Mouse (Mus musculus) myocyte (in vitro differentiated cells): Measurements from ENCODE around the gene Tob1. TPM values are rescaled to one million over a fixed set of nuclear protein-coding genes. Genes with fewer than 3 reads are reported as not detected.
A peak's percentile ranks its signal among the peaks of the same experiment; 100 is the strongest.

Experiments
- H3K27me3 ChIP-seq: one replicate; pipeline ENCODE4 v1.6.1; 2011; ENCODE audit not compliant: control insufficient read depth, insufficient read depth, insufficient read length
- H3K36me3 ChIP-seq: one replicate; pipeline ENCODE4 v1.6.1; 2011; ENCODE audit not compliant: control insufficient read depth, insufficient read depth
- H3K4me2 ChIP-seq: one replicate; pipeline ENCODE4 v1.6.1; 2011; ENCODE audit warnings: low read depth, control low read depth
- H3K4me3 ChIP-seq: one replicate; pipeline ENCODE4 v1.5.1; 2011; ENCODE audit warnings: mild to moderate bottlenecking, control low read depth, moderate library complexity
- H3K79me2 ChIP-seq: one replicate; pipeline ENCODE4 v1.6.1; 2011; ENCODE audit not compliant: control insufficient read depth, insufficient read depth
- H3ac ChIP-seq: one replicate; pipeline ENCODE4 v1.6.1; 2011; ENCODE audit not compliant: control insufficient read depth, insufficient read length
- CEBPB ChIP-seq: IDR thresholded peaks from 2 replicates; pipeline ENCODE4 v1.6.1; 2011; ENCODE audit warnings: mild to moderate bottlenecking, moderate library complexity; ENCODE audit not compliant: poor library complexity, insufficient read depth, severe bottlenecking
- E2F4 ChIP-seq: IDR thresholded peaks from one replicate; pipeline ENCODE4 v1.6.1; 2011; ENCODE audit warnings: mild to moderate bottlenecking, control low read depth, moderate library complexity; ENCODE audit not compliant: insufficient read depth
- MAX ChIP-seq: IDR thresholded peaks from one replicate; pipeline ENCODE4 v1.6.1; 2011; ENCODE audit warnings: low read depth, mild to moderate bottlenecking, control low read depth
- MYOD1 ChIP-seq, 3 experiments: IDR thresholded peaks; one replicate each; pipeline ENCODE4 v1.6.1; 2011; ENCODE audit warnings: control low read depth in 2 of 3, low read depth in 2 of 3, mild to moderate bottlenecking in 2 of 3, moderate library complexity in 1 of 3; ENCODE audit not compliant: insufficient read length in 2 of 3, control insufficient read depth in 1 of 3
- MYOG ChIP-seq, 3 experiments: IDR thresholded peaks; one replicate each; pipeline ENCODE4 v1.6.1; 2011; ENCODE audit warnings: control low read depth in 2 of 3, low read depth in 2 of 3, mild to moderate bottlenecking in 2 of 3; ENCODE audit not compliant: insufficient read length in 2 of 3, control insufficient read depth in 1 of 3, insufficient read depth in 1 of 3
- POLR2A ChIP-seq: IDR thresholded peaks from one replicate; pipeline ENCODE4 v1.6.1; 2011; ENCODE audit warnings: low read depth, mild to moderate bottlenecking, control low read depth, moderate library complexity; ENCODE audit not compliant: insufficient read length
- POLR2AphosphoS2 ChIP-seq: IDR thresholded peaks from one replicate; pipeline ENCODE4 v1.6.1; 2011; ENCODE audit warnings: low read depth, control low read depth; ENCODE audit not compliant: insufficient read length
- REST ChIP-seq: IDR thresholded peaks from one replicate; pipeline ENCODE4 v1.6.1; 2011; ENCODE audit warnings: mild to moderate bottlenecking, control low read depth, moderate library complexity; ENCODE audit not compliant: insufficient read depth, insufficient read length
- SRF ChIP-seq: IDR thresholded peaks from one replicate; pipeline ENCODE4 v1.6.1; 2011; ENCODE audit warnings: low read depth; ENCODE audit not compliant: control insufficient read depth, insufficient read length
- TCF12 ChIP-seq: IDR thresholded peaks from one replicate; pipeline ENCODE4 v1.6.1; 2011; ENCODE audit warnings: mild to moderate bottlenecking, control low read depth; ENCODE audit not compliant: poor library complexity, insufficient read depth, severe bottlenecking
- TCF3 ChIP-seq: IDR thresholded peaks from one replicate; pipeline ENCODE4 v1.6.1; 2011; ENCODE audit warnings: low read depth, control low read depth; ENCODE audit not compliant: insufficient read length
- USF1 ChIP-seq: IDR thresholded peaks from one replicate; pipeline ENCODE4 v1.6.1; 2011; ENCODE audit warnings: low read depth, mild to moderate bottlenecking, control low read depth, moderate library complexity
- polyA plus RNA-seq: library from polyadenylated mRNA; unstranded; fragments of >200 nt; fragmentation: generic; extraction: Trizol; gene quantifications from one replicate; pipeline ENCODE4 v1.2.1, GENCODE M21; 2012; ENCODE audit warnings: missing spikeins

The Tob1 gene
- polyA plus RNA-seq, 1 experiment: 32.8 TPM

- no peak for TF ChIP-seq TCF3
- no peak for TF ChIP-seq REST
- no peak for TF ChIP-seq SRF
- no peak for TF ChIP-seq POLR2A
- no peak for TF ChIP-seq POLR2AphosphoS2
- TF ChIP-seq TCF12: no peak
- no peak for TF ChIP-seq MYOG (IDR thresholded peaks at IDR 0.05; ENCODE audit: control insufficient read depth in 1 of 3, insufficient read depth in 1 of 3, insufficient read length in 2 of 3, low read depth in 2 of 3)
- TF ChIP-seq E2F4: no peak
- TF ChIP-seq MAX: no peak
- no peak for TF ChIP-seq MYOD1 (IDR thresholded peaks at IDR 0.05; ENCODE audit: control insufficient read depth in 1 of 3, insufficient read length in 2 of 3, low read depth in 2 of 3)
- no peak for TF ChIP-seq USF1
- no peak for TF ChIP-seq CEBPB
- Histone ChIP-seq H3ac (no peak overlapping the region), H3K27me3 (no peaks in the 10 kb centered on the region), H3K4me3 (no peak overlapping the region), H3K79me2 (no peaks in the 10 kb centered on the region), H3K36me3 (no peaks in the 10 kb centered on the region), H3K4me2 (peak overlapping the region; percentile 61)
Measured at GRCm38 (mm10) chr11:94225985-94226384, 14.7 kb downstream of the Tob1 start.

DNA sequence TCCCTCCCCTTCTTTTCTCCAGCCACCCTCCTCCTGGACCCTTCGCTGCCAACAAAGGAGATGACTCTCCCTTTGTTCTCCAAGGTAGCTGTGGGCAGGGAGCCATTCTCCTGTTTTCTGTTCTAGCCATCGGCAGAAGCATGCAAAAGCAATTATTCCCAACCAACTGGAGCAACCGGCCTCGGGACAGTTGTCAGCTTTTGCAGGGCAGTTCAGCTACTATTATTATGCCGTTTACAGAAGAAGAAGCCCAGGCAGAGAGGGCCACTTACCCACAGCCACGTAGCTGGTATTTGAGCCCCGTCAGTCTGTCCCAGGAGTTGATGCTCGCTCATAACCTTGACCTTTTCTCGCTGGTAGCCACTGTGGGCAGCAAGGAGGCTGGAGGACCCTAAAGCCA, 17.2 kb downstream of the Tob1 start:
- no peak for TF ChIP-seq USF1
- no peak for TF ChIP-seq REST
- TF ChIP-seq CEBPB: no peak
- TF ChIP-seq MAX: no peak
- no peak for TF ChIP-seq TCF3
- no peak for TF ChIP-seq MYOD1 (IDR thresholded peaks at IDR 0.05; ENCODE audit: control insufficient read depth in 1 of 3, insufficient read length in 2 of 3, low read depth in 2 of 3)
- no peaks in the 10 kb centered on the region for H3K36me3 ChIP-seq
- H3K27me3 ChIP-seq: no peaks in the 10 kb centered on the region
- no peak overlapping the region for H3K4me2 ChIP-seq
- no peaks in the 10 kb centered on the region for H3K79me2 ChIP-seq
- no peak overlapping the region for H3ac ChIP-seq
- H3K4me3 ChIP-seq: no peak overlapping the region

DNA sequence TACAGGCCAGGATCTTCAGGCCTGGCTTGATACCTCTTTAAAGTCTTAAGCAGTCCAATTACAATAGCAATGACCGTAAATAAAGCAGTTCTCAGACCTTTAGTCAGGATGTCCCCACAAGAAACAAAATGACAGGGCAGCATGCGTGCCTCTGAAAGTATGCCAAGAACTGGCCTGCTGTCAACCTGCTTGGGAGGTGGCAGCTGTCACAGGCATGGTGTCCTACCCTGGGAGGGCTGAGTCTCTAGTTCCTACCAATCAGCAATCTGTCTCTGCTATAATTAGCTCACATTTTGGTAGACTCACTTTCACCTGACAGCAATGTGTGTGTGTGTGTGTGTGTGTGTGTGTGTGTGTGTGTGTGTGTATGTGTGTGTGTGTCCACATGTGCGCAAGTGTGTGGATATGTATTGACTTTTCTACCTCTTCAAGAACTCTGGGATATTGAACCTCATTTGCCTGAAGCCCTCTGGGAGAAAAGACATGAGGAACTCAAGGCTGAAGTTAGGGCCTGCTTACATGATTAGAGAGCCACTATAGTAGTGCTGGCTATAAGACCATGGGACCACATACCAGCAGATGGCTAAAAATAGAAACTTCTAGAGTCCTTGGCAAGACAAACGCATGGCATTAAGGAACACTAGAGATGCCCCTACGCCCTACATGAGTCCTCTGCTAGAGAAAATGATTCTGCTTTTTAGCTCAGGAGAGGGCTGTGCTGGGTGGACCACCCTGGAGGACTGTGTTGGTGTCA, 18.1 kb downstream of the Tob1 start:
- Histone ChIP-seq H3K4me3 (no peak overlapping the region), H3K4me2 (no peak overlapping the region), H3ac (no peak overlapping the region), H3K79me2 (no peaks in the 10 kb centered on the region), H3K27me3 (no peaks in the 10 kb centered on the region), H3K36me3 (no peaks in the 10 kb centered on the region)
- TF ChIP-seq CEBPB: no peak
- TF ChIP-seq TCF3: peak; percentile 36
- TF ChIP-seq REST: no peak
- peak; percentile 77 to 95 (median 85) for TF ChIP-seq MYOG (IDR thresholded peaks at IDR 0.05; ENCODE audit: control insufficient read depth in 1 of 3, insufficient read depth in 1 of 3, insufficient read length in 2 of 3, low read depth in 2 of 3)
- peak; percentile 11 for TF ChIP-seq TCF12
- peak; percentile 46 to 93 (median 76) for TF ChIP-seq MYOD1 (IDR thresholded peaks at IDR 0.05; ENCODE audit: control insufficient read depth in 1 of 3, insufficient read length in 2 of 3, low read depth in 2 of 3)

DNA sequence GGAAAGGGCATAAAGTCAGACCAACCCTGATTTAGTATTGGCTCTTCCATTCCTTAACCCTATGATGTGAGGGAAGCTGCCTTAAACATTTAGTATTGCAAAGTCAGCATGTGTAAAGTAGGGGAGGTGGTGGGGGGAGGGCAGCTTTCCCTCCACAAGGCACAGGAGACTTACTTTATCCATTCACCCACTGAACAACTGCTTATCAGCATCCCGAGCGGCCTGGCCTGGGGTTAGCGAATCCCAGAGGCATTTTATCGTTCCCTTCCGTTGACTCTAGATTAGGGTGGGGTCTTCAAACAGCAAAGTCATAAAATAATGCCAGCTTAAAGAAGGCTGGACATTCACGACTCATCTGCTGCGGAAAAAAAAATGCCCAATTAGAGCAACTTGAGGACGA, 19.0 kb downstream of the Tob1 start:
- TF ChIP-seq REST: no peak
- no peak for TF ChIP-seq MAX
- no peak for TF ChIP-seq SRF
- TF ChIP-seq MYOG (IDR thresholded peaks at IDR 0.05; ENCODE audit: control insufficient read depth in 1 of 3, insufficient read depth in 1 of 3, insufficient read length in 2 of 3, low read depth in 2 of 3): no peak
- no peak for TF ChIP-seq POLR2A
- no peak for TF ChIP-seq CEBPB
- no peak for TF ChIP-seq POLR2AphosphoS2
- Histone ChIP-seq H3ac (no peak overlapping the region), H3K27me3 (no peaks in the 10 kb centered on the region), H3K79me2 (no peaks in the 10 kb centered on the region), H3K36me3 (no peaks in the 10 kb centered on the region), H3K4me3 (no peak overlapping the region), H3K4me2 (no peak overlapping the region)

DNA sequence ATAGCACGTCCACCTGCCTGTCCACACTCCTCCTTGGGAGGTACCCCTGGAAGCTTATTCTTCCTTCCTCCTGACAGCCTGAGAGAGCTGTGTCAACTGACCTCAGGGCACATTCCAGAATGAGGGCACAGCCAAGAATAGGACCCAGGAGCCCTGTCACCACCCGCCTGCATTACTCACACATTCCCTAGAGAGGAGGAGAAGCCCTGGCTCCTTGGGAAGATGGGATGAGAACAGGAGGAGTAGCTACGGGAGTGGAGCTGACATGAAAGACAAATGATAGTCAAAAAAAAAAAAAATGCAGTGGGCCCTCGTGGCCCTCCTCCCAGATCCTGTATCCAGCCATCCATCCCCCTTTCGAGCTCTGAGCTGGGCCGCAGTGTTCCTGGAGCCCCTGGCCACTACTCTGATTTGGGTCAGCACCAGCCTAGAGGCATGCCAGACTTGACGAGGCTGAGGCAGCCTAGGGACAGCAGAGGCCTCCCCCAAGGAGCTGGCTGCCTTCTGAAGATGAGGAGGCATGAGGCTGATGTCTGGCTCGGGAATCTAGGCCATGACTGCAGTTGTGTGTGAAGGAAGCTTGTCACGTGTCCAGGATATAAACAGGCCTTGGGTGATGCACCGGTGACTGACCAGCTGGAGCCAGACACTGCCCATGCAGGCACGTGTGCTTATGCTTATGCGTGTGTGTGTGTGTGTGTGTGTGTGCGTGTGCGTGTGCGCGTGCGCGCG, 20.7 kb downstream of the Tob1 start:
- Histone ChIP-seq H3K27me3 (no peaks in the 10 kb centered on the region), H3K36me3 (no peaks in the 10 kb centered on the region), H3ac (no peak overlapping the region), H3K4me3 (no peak overlapping the region), H3K79me2 (no peaks in the 10 kb centered on the region), H3K4me2 (peak overlapping the region; percentile 22)
- no peak for TF ChIP-seq MAX
- TF ChIP-seq SRF: no peak
- peak; percentile 74 for TF ChIP-seq USF1
- TF ChIP-seq TCF12: no peak
- peak in 2 of 3 experiments; percentile 2 to 79 for TF ChIP-seq MYOG (IDR thresholded peaks at IDR 0.05; ENCODE audit: control insufficient read depth in 1 of 3, insufficient read depth in 1 of 3, insufficient read length in 2 of 3, low read depth in 2 of 3)
- no peak for TF ChIP-seq CEBPB
- no peak for TF ChIP-seq E2F4
- no peak for TF ChIP-seq REST
- no peak for TF ChIP-seq POLR2A
- peak in 1 of 3 experiments; percentile 46 for TF ChIP-seq MYOD1 (IDR thresholded peaks at IDR 0.05; ENCODE audit: control insufficient read depth in 1 of 3, insufficient read length in 2 of 3, low read depth in 2 of 3)
- TF ChIP-seq POLR2AphosphoS2: no peak
- TF ChIP-seq TCF3: no peak
